Mouse (Mus musculus) C2C12 (cell line): ENCODE results near the gene Suco. TPM values are rescaled to one million over a fixed set of nuclear protein-coding genes. Genes with fewer than 3 reads are reported as not detected.

Source experiments
- H3K27me3 ChIP-seq: one replicate; pipeline ENCODE4 v1.6.1; 2011; ENCODE audit not compliant: control insufficient read depth, insufficient read depth, insufficient read length
- H3K36me3 ChIP-seq: one replicate; pipeline ENCODE4 v1.6.1; 2011; ENCODE audit not compliant: control insufficient read depth, insufficient read depth
- H3K4me3 ChIP-seq: one replicate; pipeline ENCODE4 v1.5.1; 2011; ENCODE audit warnings: mild to moderate bottlenecking, control low read depth; ENCODE audit not compliant: poor library complexity, insufficient read depth, severe bottlenecking
- H3K79me2 ChIP-seq: one replicate; pipeline ENCODE4 v1.6.1; 2011; ENCODE audit not compliant: control insufficient read depth, insufficient read depth
- H3K79me3 ChIP-seq: one replicate; pipeline ENCODE4 v1.6.1; 2011; ENCODE audit warnings: low read depth, control low read depth
- H3ac ChIP-seq: one replicate; pipeline ENCODE3; 2011; ENCODE audit warnings: low read depth; ENCODE audit not compliant: control insufficient read depth, insufficient read length
- CEBPB ChIP-seq: IDR thresholded peaks from one replicate; pipeline ENCODE4 v1.6.1; 2011; ENCODE audit warnings: low read depth, mild to moderate bottlenecking, control low read depth, moderate library complexity
- CTCF ChIP-seq: IDR thresholded peaks from one replicate; pipeline ENCODE4 v1.5.1; 2011; ENCODE audit not compliant: control insufficient read depth, insufficient read depth, insufficient read length
- FOSL1 ChIP-seq: IDR thresholded peaks from one replicate; pipeline ENCODE4 v1.8.0; 2011; ENCODE audit warnings: mild to moderate bottlenecking, low read length; ENCODE audit not compliant: poor library complexity, insufficient read depth, severe bottlenecking
- MAX ChIP-seq: IDR thresholded peaks from one replicate; pipeline ENCODE4 v1.6.1; 2011; ENCODE audit warnings: mild to moderate bottlenecking, control low read depth
- MYOD1 ChIP-seq: IDR thresholded peaks from one replicate; pipeline ENCODE4 v1.6.1; 2011; ENCODE audit warnings: low read depth; ENCODE audit not compliant: control insufficient read depth, insufficient read length
- MYOG ChIP-seq: IDR thresholded peaks from one replicate; pipeline ENCODE4 v1.6.1; 2011; ENCODE audit not compliant: control insufficient read depth, insufficient read length; ENCODE audit errors: extremely low read depth
- USF1 ChIP-seq: IDR thresholded peaks from one replicate; pipeline ENCODE4 v1.6.1; 2011; ENCODE audit warnings: low read depth, mild to moderate bottlenecking, control low read depth, moderate library complexity
- polyA plus RNA-seq: library from polyadenylated mRNA; unstranded; fragments of >200 nt; fragmentation: generic; extraction: Trizol; gene quantifications from one replicate; pipeline ENCODE4 v1.2.1, GENCODE M21; 2012; ENCODE audit warnings: missing spikeins

Suco gene
- polyA plus RNA-seq, 1 experiment: 3.7 TPM

DNA sequence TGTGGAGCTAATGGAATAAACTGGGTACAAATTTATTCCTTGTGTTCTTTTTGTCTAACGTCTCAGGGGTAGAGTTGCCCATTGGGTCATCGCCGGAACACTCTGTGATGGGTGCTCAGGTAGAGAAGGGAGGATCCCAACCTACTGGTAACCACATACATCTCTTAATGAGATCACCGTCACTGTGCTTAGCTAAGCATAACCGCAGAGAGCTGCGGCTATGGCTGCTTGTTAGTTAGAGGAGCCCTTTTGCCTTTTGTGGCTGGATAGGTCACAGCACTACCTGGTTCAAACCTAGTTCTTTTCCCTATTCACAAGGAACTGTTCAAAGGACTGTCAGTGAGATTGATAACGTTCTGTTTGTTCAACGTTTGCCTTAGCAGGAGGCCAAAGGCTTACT is 32.6 kb upstream of the Suco start:
- Histone ChIP-seq H3K4me3 (no peak overlapping the region), H3K36me3 (no peaks in the 10 kb centered on the region), H3ac (no peak overlapping the region), H3K27me3 (peaks cover 3% of the 10 kb centered on the region), H3K79me3 (no peaks in the 10 kb centered on the region), H3K79me2 (no peaks in the 10 kb centered on the region)
- TF ChIP-seq FOSL1: no peak
- no peak for TF ChIP-seq CTCF
- TF ChIP-seq CEBPB: no peak
- TF ChIP-seq USF1: no peak
- TF ChIP-seq MYOG: no peak
- no peak for TF ChIP-seq MAX
- no peak for TF ChIP-seq MYOD1

DNA sequence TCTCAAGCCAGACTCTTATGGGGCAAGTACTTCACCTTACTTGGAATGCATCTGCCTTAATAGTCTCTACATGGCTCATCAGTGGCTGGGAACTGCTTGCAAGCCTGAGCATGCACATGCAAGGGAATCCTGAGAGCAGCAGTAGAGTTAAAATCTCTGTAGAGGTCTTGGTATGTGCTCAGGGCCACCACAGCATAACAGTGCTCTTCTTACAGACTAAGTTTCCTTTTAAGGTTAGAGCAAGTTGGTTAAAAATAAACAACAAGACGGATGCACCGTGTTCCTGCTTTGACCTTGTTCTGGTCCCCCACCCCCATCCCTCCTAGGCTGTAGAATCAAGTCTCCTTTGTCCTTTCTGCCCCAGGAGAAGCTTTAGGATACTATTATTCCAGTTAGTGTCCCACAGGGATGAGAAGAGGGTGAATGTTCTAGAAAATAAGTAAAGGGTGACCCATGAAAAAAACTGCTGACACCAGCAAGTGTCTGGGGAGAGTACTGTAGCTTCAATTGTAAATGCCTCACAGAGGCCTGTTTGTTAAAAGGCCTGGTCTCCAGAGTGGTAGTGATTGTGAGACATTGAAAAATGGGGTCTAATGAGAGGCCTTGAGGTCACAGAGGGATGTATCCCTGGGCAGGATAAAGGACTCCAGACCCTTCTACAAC is 31.4 kb upstream of the Suco start:
- Histone ChIP-seq H3K27me3 (peaks cover 1% of the 10 kb centered on the region), H3K79me2 (no peaks in the 10 kb centered on the region), H3K4me3 (no peak overlapping the region), H3K79me3 (no peaks in the 10 kb centered on the region), H3ac (no peak overlapping the region), H3K36me3 (no peaks in the 10 kb centered on the region)
- TF ChIP-seq FOSL1 (no peak), MYOD1 (no peak), CTCF (no peak), CEBPB (no peak)

- TF ChIP-seq USF1 (peak; percentile 33), MYOG (no peak), MAX (no peak)
- peaks cover 3% of the 10 kb centered on the region for H3K27me3 ChIP-seq
- H3ac ChIP-seq: no peak overlapping the region
- no peaks in the 10 kb centered on the region for H3K79me3 ChIP-seq
- H3K79me2 ChIP-seq: no peaks in the 10 kb centered on the region
- no peaks in the 10 kb centered on the region for H3K36me3 ChIP-seq
- no peak overlapping the region for H3K4me3 ChIP-seq
Measured at GRCm38 (mm10) chr1:161907111-161907510, 30.6 kb upstream of the Suco start.

DNA sequence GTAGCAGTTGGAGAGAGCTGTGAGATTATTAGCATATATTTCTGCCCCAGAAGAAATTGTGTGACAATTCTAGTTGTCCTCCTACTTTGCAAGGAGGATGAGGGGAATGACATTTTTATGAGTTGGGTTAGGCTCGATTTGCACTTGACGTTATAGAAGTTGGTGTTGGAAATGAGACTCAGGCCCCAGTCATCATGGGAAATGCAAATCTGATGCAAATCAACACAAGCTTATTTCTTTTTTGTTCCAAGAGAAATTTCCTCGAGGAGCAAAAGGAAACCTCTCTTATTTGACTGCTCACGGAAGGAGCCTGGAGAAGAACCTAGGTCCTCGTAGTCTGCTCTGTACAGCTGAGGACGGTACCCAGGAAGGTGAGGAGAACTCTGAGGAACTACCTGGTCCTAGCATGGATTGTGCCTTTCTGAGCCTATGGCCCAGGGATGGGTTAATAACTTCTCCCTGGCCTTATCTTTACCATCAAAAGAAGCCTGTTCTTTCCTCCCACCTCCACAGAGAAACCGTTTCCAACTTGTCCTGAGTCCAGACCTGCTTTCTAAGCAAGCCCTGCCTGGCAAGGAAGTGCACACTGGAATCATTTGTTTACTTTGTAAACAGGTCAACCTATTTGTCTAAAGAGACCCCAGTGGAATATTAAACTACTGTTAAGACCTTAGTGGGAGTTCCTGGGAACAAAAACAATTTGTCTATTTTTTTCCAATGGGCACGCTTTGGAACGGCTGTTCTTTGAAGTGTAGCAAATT is 26.4 kb upstream of the Suco start:
- no peaks in the 10 kb centered on the region for H3K36me3 ChIP-seq
- TF ChIP-seq CEBPB (no peak), MAX (no peak), MYOD1 (no peak), CTCF (no peak), FOSL1 (no peak), USF1 (no peak), MYOG (no peak)
- no peaks in the 10 kb centered on the region for H3K79me2 ChIP-seq
- H3ac ChIP-seq: no peak overlapping the region
- no peak overlapping the region for H3K4me3 ChIP-seq
- H3K27me3 ChIP-seq: peaks cover 6% of the 10 kb centered on the region
- H3K79me3 ChIP-seq: no peaks in the 10 kb centered on the region

DNA sequence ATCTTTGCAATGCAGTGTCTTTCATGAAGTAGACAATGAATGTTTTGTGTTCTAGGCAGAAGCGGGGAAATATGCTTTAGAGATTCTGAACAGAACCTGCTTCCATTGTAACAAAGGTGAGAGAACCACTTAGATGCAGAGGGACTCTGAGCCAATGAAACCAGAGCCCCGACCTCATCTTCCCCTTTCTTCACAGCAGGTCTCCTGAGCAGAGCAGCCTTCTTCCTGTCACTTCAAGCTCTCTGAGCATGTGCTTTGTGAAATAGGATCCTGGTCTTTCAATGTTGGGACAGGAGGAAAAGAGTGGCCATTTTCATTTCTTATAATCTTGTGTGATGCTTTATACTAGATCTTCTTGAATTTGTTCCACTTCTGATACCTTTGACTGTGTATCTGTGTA is 23.6 kb upstream of the Suco start:
- H3K27me3 ChIP-seq: peaks cover 6% of the 10 kb centered on the region
- no peaks in the 10 kb centered on the region for H3K79me2 ChIP-seq
- TF ChIP-seq FOSL1: no peak
- no peak for TF ChIP-seq USF1
- no peak for TF ChIP-seq CEBPB
- no peak for TF ChIP-seq MYOD1
- no peak for TF ChIP-seq CTCF
- TF ChIP-seq MYOG: no peak
- H3K79me3 ChIP-seq: no peaks in the 10 kb centered on the region
- H3ac ChIP-seq: no peak overlapping the region
- no peaks in the 10 kb centered on the region for H3K36me3 ChIP-seq
- no peak overlapping the region for H3K4me3 ChIP-seq

- no peaks in the 10 kb centered on the region for H3K79me2 ChIP-seq
- no peak overlapping the region for H3K4me3 ChIP-seq
- no peak overlapping the region for H3ac ChIP-seq
- H3K79me3 ChIP-seq: no peaks in the 10 kb centered on the region
- TF ChIP-seq MAX: no peak
- TF ChIP-seq MYOG: no peak
- TF ChIP-seq CTCF: no peak
- no peak for TF ChIP-seq FOSL1
- no peak for TF ChIP-seq MYOD1
- no peak for TF ChIP-seq CEBPB
- no peaks in the 10 kb centered on the region for H3K36me3 ChIP-seq
- H3K27me3 ChIP-seq: peaks cover 3% of the 10 kb centered on the region
Measured at GRCm38 (mm10) chr1:161897235-161897634, 20.8 kb upstream of the Suco start.
